Mouse (Mus musculus): ENCODE results near the gene Eif3m. TPM values are rescaled to one million over a fixed set of nuclear protein-coding genes. Genes with fewer than 3 reads are reported as not detected.

Gene Eif3m
- total RNA-seq, 2 experiments from 2014 or later: 136 to 142 TPM

DNA sequence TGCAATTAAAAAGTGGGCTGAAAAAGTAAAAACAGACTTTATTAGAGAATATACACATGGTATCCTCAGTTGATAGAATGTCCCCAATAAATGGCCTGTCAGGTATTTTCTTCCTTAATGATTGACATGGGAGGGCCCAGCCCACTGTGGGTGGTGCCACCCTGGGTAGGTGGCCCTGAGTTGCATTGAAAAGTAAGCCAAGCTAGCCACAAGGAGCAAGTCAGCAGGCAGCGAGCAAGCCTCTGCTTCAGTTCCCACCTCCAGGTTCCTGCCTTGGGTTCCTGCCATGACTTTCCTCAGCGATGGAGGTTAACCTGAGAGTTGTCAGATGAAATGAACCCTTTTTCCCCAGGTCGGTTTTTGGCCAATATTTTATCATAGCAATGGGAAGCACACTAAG lies 922 bp upstream of the Eif3m start:
- intact Hi-C loops (cut with DNase I): loop anchor here (5.0 kb wide), 2 partner anchors 109 to 214 kb away; partner anchors contain the start of gene Wt1
- DNase-seq: no peak

DNA sequence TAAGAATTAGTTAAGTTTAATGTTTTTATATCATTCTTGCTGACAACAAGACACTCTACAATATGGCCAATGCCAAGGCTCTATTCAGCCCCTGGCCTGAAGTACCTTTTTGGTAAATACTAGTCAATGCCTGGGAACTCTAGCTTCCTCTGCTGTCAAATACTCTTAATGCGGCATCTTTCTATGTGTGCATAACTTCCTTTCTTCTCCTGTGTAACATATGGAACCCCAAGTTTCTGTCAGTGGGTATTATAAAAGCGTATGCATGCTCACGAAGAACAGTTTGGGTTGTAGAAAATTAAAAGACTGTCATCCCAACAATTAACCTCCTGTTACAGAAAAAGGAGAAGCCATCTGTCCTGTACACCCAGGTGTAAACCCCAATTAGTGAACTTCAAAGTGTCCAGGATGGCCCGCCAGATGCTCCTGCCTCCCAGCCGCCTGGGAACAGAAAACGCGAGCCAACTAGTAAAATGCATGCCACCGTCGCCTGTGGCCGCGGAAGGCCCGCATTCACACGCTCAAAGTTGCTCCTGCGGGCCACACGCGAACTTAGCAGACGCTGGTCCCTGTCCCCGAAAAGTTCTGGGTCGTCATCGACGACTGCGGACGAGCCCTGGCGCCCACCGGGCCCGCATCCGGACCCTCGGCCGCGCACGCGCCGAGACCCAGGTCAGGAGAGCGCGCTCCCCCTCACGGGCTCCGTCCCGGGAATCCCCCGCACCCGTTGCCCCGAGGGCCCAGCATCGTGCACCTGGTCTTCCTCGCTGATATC lies 501 bp downstream of the Eif3m start:
- DNase-seq: no peak
- intact Hi-C loops (cut with DNase I): loop anchor here (5.0 kb wide), 2 partner anchors 111 to 216 kb away; partner anchors contain the start of gene Wt1

DNA sequence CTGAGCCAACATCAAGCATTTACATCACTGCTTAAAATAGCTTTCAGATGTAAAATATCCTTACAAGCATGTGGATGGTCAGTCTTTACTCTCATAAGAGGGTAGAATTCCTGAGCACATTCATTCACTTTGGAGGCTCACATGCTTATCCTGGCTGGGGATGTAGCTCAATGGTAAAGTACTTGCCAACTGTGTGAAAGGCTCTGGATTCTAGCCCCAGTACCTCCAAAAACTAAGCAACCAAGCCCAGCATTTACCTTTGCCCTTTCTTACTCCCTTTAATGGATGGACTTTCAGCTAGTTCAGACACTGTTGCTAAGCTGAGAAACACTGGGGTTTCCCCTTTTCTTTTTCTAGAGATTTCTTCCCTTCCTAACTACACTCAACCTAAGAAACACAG lies 9.6 kb downstream of the Eif3m start:
- DNase-seq: no peak
- intact Hi-C loops (cut with DNase I): no loop called here

DNA sequence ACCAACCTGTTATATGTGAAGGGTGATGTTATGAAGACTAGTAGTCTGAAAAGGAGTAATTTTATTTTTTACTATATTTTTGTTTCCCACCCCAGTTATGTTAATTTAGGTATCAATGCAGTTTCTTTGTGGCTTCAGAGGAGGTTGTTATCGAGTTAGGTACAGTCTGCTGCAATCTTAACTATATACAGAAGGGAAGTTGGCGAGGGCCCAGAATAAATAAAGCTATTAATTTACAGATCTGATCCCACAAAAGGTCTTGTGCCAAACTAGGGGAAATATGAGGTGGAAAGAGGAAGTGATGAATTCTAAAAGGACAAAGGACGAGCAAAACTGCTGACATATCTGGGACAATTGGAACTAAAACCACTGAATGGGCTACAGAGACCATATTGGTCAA lies 20.7 kb downstream of the Eif3m start:
- DNase-seq: no peak
- intact Hi-C loops (cut with DNase I): no loop called here

DNA sequence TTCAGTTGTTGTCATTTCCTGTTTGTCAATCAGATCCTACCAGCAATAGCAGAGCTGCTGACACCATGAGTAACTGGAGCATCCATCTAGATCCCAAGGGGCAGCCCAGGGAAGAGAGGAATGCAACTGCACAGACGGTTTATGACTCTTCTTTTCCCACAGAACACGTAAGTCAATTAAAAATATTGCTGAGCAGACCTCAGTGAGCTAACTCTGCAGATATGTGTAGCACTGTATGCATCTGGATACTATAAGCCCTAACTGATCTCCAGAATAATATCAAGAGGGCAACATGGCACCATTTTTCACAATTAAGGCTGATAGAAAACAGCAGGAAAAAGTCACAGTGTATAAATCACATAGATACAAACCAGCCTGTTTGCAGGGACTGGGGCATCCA lies 22.4 kb downstream of the Eif3m start:
- DNase-seq: no peak
- intact Hi-C loops (cut with DNase I): no loop called here

DNA sequence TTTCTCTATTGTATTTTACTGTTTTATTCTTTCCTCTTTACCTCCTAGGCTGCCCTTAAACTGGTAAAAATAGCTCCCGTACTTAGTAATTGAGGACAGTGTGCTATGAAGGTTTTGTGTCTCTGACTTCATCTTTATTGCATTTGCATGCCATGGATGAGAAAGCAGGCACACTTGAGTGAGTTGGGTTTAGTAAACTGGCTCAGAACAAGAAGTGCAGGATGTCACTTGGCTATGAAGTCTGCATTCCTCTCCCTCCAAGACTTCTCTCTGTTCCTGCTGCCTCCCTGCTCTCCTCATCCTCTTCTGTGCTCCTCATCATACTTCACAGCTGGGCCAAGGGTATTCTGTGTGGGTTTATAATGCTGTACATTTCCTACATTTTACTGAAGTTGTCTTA lies 27.9 kb downstream of the Eif3m start:
- intact Hi-C loops (cut with DNase I): no loop called here
- DNase-seq: no peak

DNA sequence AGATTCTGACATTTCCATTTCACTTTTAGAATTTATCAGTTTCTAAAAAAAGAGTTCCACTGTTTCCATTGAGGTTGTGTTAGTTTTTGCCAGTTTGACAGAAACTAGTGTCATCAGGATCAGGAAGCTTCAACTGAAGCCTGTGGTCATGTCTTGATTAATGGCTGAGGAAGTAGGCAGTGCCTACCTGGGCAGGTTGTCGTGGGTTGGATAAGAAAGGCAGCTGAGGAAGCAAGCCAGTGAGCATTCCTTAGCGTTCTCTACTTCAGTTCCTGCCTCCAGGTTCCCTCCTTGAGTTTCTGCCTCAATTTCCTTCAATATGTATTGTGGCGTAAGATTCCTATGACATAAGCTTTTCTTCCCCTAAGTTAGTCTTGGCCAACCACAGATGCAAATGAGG lies 31.1 kb downstream of the Eif3m start:
- DNase-seq: no peak
- intact Hi-C loops (cut with DNase I): no loop called here

DNA sequence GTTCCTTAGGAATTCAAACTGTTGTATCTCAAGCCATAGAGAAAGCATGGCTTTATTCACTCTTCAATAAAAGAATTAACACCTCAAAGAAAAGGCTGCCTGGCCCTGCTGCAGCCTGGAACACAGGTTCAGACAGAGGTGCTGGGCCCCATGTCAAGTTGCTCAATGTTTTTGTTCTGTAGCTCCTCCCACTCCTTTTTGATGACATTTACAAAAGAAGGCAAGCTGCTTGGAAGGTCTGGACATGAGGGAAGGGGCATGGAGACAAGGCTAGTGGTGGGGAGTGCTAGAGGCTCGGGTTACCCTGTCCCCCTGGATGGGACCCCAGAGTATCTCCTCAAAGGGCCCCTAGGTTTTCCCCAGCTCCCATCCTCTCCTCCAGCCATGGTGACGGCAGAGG lies 35.2 kb downstream of the Eif3m start:
- intact Hi-C loops (cut with DNase I): no loop called here
- DNase-seq: no peak

DNA sequence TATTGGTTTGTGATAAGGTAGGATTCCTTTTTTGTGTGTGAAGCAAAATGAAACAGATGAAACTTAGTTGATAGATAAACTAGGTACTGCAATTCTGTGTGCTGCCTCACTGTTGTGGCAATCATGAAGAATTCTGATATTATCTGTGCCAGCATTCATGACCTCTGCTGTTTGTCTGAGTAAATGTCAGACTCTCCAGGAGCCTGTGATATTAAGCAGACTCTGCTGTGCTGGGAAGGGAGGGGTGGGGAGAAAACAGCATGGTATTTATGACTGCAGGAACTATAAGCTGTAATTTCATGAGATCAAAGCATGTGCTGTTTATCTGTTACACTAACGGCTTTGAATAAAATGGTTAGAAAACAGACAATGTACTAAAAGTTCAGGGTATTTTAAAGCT lies 52.4 kb downstream of the Eif3m start:
- DNase-seq: peak; percentile 54 to 61
- intact Hi-C loops (cut with DNase I): no loop called here

Other genes starting within 250 kb of the Eif3m start
- gene Qser1, start 200.3 kb downstream of the Eif3m start, total RNA-seq (2021): 10 to 100 TPM; 25.1 to 30.1 TPM
- gene Prrg4, start 167.2 kb downstream of the Eif3m start, total RNA-seq (2021): 1 to 10 TPM; 2.2 to 2.4 TPM
- 1 to 10 TPM; 3.2 to 3.3 TPM for gene Ccdc73, start 149.3 kb downstream of the Eif3m start, total RNA-seq (2021)
- not detected for gene Gm11060, start 74.9 kb upstream of the Eif3m start, total RNA-seq (2021)
- gene Wt1, start 109.4 kb upstream of the Eif3m start, total RNA-seq (2021): 10 to 100 TPM; 12.6 to 13.3 TPM
- 1 to 10 TPM in 1 of 2 experiments, under 1 TPM in 1; 0.98 to 1.1 TPM for gene Them7, start 207.2 kb upstream of the Eif3m start, total RNA-seq (2021)